Mouse (Mus musculus): ENCODE measurements around the gene Wbp2.
A peak's percentile ranks its signal among the peaks of the same experiment; 100 is the strongest.

Gene Wbp2

GRCm38 (mm10) chr11:116088188-116088587, 1.4 kb upstream of the Wbp2 start:
- DNase-seq: no peak

- DNase-seq: peak; percentile 89
These were observed 667 bp upstream of the Wbp2 start for GRCm38 (mm10) chr11:116087194-116088130.

- no peak for DNase-seq
These were observed 2.6 kb downstream of the Wbp2 start for GRCm38 (mm10) chr11:116084166-116084565.

- no peak for DNase-seq
These were observed 3.6 kb downstream of the Wbp2 start for GRCm38 (mm10) chr11:116083096-116083672.

GRCm38 (mm10) chr11:116081081-116081480, 5.7 kb downstream of the Wbp2 start:
- DNase-seq: peak; percentile 74

GRCm38 (mm10) chr11:116079511-116079910, 7.3 kb downstream of the Wbp2 start:
- DNase-seq: peak; percentile 56

GRCm38 (mm10) chr11:116078676-116079320, 8.0 kb downstream of the Wbp2 start:
- DNase-seq: peak; percentile 36

GRCm38 (mm10) chr11:116078221-116078620, 8.6 kb downstream of the Wbp2 start:
- DNase-seq: peak; percentile 34

- DNase-seq: peak; percentile 40
These were observed 9.2 kb downstream of the Wbp2 start, which contains the start of gene Unc13d for GRCm38 (mm10) chr11:116077446-116078204. Gene Unc13d (minus strand): TSS chr11:116077961.

GRCm38 (mm10) chr11:116076836-116077235, 10.0 kb downstream of the Wbp2 start:
- peak; percentile 19 for DNase-seq

GRCm38 (mm10) chr11:116076266-116076540, 10.6 kb downstream of the Wbp2 start:
- DNase-seq: peak; percentile 13

- no peak for DNase-seq
These were observed 11.1 kb downstream of the Wbp2 start for GRCm38 (mm10) chr11:116075539-116076265.

- DNase-seq: no peak
These were observed 12.3 kb downstream of the Wbp2 start for GRCm38 (mm10) chr11:116074436-116074991.

GRCm38 (mm10) chr11:116072608-116073007, 14.2 kb downstream of the Wbp2 start:
- no peak for DNase-seq

GRCm38 (mm10) chr11:116071510-116071909, 15.3 kb downstream of the Wbp2 start:
- DNase-seq: no peak

- no peak for DNase-seq
These were observed 21.4 kb downstream of the Wbp2 start for GRCm38 (mm10) chr11:116065345-116065744.

GRCm38 (mm10) chr11:116064187-116064867, 22.5 kb downstream of the Wbp2 start:
- peak; percentile 60 for DNase-seq

- peak; percentile 96 for DNase-seq
These were observed 23.2 kb downstream of the Wbp2 start for GRCm38 (mm10) chr11:116063562-116063961.

GRCm38 (mm10) chr11:116062521-116062920, 24.3 kb downstream of the Wbp2 start:
- peak; percentile 67 for DNase-seq

GRCm38 (mm10) chr11:116061641-116062415, 25.0 kb downstream of the Wbp2 start:
- DNase-seq: peak; percentile 81

Data from cerebellum, adult 8-10 months (tissue).